Mouse (Mus musculus) right cerebral cortex, postnatal 10 days (tissue): ENCODE measurements around the gene Isl1.

ENCODE experiments used
- DNase-seq, 2 experiments: peaks; one replicate each; pipeline ENCODE4 v3.0.0; 2021; ENCODE audit warnings: low spot score in 2 of 2

Gene Isl1

DNA sequence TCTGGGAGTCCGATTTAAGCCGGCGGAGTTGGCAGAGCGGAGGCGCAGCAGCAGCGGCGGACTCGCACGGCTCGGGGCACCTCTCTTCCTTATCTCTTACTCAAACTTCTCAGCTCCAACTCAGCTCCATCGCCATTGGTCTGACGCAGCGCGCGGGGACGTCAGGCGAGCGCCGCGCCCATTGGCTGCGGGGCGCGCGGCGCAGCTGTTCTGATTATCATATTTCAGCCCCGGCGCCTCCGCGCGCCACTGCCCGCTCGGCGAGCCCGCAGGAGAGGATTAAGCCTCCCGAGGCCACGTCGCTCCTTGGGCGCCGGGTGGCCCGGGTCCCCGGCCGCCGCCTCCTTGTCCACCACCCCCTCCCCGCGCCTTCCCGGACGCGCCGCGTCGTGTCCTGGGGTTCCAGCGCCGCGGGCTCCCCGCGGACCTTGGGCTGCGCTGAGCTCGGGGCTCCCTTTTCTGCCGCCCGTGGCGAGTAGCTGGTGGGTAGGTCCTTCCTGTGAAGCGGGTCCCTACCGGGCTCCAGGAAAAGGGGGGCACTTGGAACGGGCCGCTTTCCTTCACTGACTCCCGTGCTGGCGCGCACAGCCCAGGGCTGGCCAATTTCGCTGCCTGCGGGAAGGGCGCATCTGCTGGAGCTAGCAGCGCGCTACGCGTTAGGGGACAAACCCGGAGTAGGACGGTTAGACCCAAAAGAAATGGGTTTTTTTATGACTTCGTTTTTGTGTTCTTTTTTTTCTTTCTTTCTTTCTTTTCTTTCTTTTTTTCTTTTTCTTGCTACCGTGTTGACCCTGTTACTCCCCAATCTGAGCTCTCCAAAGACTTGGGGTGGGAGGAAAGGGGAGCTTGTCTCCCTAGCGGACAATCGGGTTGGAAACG lies at the start of gene Isl1:
Gene Isl1, minus strand, starts transcription at position 106 of the 879 bp plus-strand sequence.
- DNase-seq, result peak; percentile 55 to 59

DNA sequence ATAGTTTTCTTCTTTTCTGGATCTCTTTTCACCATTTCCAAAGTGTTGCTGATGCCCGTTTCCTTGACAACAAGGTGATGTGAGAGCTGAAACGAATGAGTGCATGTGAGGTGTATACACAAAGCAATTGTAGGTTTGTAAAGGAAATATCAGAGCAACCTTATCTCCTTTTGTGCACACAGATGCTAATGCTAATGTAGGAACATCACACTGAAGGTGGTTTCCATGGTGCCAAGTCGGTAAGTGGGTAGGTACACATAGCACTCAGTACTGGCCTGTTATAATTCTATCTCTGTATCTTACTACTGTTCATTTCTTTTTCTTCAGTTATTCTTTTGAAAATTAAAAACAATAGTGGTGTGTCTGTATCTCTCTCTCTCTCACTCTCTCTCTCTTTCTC lies 26.3 kb upstream of the Isl1 start:
- no peak for DNase-seq

DNA sequence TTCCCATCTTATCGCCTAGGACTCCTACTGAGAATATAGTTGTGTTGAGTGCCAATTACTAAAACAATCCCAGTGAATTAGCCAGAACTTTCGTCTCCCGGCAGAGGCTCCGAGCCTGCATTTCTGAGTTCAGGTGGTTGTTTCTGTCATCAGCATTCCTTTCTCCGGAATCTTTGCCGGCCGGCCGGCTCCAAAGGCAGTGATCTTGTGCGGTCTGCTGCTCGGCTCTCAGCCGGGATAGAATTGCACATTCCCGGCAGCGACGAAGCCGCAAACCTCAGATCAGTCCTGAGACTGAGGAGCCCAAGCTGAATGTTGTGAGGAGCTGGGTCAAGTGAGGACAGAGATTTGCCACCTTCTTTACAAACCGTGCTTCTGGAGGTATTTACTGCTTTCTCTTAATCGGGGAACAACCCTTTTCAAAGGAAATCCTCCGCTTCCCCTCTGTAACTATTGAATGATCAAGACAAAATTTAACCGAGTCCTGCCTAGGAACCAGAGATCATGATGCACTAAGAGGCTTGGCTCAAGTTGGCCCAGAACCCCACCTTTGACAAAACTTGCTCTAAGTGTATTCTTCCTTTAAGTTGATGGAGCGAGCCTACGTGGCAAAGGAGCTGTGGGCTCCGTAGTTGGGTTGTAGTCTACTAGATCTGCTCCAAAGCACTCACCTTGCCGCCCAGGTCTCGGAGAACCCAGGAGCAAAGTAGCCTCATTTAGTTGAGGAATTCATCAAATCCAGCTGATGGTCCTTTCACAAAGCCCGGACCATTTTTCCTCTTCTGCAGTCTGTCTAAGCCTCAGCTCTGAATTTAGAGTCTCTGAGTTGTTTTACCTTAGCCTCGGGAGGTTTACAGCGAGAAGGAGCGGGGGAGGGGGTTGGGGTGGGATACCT lies 4.4 kb upstream of the Isl1 start:
- no peak for DNase-seq

DNA sequence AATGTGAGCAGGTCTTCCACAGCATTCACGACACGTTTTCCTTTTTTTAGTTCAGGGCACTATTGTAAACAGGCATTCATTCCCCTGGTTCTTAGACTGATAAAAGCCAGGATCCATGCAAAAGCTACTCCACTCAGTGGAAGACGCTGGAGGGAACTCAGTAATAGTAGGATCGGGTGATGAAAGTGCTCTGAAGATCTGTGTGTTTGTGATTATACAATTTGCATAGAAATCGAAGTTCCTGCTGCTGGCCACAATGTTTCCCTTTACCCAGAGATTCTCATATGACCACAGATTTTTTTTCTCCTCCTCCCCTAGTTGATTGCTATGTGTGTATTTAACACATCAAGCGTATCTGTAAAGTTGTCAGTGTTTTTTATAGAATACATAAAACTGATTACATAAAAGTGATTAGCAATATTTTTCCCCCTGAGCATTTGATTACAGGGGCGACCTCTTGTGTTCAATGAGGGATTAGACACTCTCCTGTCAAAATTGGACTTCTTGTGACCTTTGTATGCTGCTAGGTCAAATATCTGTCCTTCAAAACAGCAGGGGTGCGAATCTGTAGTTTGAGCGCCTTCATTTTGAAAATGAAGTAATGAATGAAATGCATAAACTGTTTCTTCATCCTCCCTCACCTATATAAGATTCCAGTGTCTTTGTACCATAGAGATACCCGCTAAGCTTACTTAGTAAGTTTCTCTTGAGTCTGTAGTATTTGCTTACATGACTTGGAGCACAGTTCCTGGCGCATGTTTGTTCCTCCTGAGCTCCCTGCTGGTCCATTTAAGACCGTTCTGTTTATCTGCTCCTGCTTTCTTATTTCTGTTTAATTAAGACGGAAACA lies 2.6 kb upstream of the Isl1 start:
- no peak for DNase-seq

DNA sequence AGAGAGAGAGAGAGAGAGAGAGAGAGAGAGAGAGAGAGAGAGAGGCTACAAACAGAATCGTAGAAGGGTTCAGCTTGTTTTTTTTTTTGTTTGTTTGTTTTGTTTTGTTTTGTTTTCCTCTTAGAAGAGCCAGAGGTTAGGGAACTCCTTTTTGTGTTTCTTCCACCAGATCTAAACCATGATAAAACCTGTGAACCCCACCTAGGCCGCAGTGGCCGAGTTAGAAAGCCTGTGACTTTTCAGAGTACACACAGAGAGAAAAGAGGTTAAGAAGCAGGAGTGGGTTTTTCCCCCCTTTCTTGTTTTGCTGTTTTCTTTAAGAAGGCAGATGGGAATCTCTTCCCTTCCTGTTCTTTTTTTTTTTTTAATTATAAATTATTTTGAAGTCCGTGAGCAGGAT lies 1.5 kb upstream of the Isl1 start:
- DNase-seq, result no peak

DNA sequence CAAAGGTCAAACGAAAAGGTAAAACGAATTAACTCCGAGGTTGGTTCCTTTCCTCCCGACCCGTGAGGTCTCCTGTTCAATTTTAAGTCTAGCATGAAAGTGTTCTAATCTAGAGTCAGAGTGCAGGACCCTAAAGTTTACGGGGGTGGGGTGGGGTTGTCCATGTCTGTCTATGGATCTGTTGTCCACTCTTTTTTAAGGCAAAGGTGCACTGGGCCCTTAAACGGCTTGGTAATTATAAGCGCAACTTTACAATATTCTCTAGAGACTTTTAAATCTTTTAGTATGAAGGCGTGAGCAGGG lies 925 bp upstream of the Isl1 start:
- DNase-seq, result no peak

DNA sequence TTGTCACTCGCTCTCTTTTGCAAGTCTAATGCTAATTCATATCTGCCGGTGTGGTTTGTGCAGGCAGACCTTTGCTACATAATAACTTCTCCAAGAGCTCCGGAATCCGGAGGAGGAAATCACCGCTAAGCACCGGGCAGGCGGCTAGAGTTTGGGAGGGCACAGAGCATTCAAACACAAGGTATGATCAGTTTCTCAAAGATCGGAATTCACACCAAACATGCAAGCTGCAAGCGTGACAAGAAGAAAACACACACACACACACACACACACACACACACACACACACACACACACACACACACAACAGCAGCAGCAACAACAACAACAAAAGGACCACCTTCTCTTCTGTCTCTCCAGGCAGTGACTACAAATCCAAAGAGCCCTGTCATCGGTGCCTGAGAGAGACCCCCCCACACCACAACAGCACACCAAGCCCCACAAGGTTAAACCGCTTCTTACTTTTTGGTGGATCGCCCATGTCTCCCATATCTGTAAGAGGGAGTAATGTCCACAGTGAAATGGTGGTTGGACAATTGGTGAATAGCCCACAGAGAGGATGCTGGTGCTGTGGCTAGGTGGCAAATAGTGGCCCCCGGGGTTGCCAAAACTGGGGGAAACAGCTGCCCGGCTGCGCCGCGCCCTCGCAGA lies 431 bp downstream of the Isl1 start:
- DNase-seq, result no peak

DNA sequence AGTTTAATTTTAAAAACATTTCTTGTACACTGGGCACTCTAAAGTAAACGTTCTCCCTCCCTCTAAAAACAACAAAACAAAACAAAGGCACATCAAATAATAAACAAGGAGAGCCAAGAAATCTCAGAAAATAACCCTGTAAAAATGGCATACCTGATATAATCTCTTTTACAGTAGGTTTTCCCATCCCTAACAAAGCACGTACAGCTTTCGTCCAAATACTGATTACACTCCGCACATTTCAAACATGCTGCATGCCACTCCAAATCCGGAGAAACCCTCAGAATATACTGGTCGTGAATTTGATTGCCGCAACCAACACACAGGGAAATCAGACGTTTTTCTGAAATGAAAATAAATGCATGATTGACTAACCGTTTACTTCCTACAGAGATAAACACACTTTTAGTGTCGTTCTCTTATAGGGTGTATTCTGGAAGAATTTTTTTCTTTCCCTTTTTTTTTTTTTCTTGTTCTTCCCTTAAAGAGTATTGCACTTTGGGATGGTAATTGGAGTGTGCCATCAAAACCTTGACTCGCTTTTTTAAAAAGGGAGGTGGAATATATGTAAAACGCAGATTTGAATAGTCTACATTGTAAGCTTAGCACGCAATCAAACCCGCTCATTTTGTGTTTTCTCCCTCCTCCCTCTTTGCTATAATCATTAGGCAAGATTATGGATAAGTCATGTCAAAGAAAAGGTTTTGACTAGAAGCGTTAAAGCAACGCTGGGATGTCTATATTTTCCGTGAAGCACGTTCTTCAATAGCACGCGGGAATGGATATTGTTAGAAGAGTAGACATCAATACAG lies 1.2 kb downstream of the Isl1 start:
- DNase-seq, result no peak

DNA sequence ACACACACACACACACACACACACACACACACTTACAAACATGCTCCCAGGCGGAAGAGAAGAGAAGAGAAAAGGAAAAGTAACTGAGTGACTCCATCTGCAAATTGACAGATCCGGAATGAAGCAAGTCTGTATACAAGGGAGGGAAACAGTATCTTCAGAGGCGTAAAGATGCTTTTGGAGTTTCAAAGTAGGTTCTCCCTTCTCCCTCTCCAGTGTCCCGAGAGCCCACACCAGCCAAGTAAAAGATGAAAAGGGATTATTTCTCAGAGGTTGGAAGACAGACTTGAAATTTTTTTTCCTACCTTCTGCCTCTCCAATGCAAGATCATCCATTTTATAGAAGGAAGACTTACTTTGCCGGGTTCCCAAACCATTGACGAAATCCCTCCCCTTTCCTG lies 2.9 kb downstream of the Isl1 start:
- DNase-seq, result no peak

DNA sequence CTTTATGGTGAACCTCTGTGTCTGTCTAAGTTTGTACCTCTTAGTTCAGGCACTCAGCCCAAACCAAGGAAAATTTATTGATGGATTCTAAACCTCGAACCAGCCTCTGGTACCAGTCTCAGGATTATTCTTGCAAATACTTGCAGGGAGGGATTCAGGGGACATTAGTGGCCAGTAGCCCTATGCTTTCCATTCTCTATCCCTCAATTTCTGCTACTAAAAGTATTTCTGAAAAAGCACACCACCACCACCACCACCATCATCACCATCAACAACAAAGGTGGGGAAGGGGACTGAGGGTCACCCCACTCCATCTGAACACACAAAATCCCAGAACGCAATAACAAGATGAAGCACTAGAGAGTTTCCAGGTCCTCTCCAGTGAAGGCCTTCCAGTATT lies 3.8 kb downstream of the Isl1 start:
- no peak for DNase-seq

DNA sequence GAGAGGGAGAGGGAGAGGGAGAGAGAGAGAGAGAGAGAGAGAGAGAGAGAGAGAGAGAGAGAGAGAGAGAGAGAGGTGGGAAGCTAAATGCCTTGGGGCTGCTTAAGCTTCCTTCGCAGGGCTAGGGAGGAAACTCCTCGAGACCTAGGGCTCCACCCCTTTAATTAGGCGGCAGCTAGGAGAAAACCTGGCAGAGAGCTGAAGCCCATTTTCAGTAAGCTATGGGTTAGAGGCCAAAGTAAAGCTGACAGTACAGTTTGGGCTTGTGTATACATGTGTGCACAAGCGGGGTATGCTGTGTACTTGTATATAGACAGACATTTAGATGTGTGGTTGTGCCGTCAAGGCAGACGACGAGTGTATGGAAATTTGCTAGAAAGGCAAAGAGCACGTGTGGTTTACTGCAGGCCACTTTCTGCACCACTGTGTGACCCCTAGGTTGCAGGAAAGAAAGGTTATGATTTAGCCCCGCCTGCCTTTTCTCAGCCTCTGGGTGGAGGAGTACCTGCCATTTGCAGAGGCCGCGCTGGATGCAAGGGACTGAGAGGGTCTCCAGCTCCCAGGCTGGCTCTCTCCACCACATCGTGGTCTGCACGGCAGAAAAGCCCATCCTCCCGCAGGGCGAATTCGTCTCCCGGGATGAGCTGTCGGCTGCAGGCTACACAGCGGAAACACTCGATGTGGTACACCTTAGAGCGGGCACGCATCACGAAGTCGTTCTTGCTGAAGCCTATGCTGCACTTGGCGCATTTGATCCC lies 4.6 kb downstream of the Isl1 start:
- no peak for DNase-seq

DNA sequence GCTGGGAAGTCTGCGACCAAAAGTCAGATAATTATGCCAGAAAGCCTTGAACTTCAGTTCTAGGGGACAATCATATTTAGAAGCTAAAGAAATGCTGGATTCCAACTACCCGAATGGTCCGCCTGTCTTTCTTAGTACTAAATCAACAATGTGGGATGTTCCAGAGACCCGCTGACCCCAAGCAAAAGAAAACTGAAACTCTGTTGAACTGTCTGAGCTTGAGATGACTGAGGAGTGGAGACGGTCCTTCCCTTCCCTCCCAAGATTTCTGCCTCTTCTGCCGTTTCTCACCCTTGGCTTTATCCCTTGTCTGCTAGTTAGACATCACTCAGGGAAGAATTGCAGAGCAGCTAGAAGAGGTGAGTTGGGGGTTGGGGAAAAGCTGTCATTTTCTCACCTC lies 5.7 kb downstream of the Isl1 start:
- no peak for DNase-seq

DNA sequence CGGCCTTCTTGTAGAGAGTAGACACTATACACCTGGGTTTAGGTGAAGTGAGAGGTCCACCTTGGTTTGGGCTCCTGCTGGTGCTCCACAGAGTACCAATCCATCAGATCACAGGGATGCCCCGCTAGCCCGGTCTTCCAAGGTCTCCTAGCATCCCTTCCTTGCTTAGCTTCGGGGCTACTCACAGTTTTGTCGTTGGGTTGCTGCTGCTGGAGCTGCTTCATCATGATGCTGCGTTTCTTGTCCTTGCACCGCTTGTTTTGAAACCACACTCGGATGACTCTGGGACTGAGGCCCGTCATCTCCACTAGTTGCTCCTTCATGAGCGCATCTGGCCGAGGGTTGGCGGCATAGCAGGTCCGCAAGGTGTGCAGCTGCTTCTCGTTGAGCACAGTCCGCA lies 6.6 kb downstream of the Isl1 start:
- no peak for DNase-seq

DNA sequence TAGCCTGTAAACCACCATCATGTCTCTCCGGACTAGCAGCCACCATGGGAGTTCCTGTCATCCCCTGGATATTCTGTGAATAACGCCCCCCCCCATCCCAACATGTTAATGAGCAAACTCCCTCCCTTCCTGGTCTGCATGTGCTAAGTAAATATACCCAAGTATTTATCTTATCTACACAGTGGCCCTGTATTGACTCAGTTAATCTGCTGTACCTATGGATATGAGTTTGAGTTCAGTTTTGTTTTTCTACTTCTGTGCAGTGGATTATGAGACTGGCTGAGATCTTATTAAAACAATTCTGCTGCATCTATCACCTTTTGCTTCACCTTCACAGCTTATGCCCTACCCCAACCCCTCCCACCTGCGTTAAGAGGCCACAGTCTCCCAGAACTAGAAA lies 7.8 kb downstream of the Isl1 start:
- no peak for DNase-seq

DNA sequence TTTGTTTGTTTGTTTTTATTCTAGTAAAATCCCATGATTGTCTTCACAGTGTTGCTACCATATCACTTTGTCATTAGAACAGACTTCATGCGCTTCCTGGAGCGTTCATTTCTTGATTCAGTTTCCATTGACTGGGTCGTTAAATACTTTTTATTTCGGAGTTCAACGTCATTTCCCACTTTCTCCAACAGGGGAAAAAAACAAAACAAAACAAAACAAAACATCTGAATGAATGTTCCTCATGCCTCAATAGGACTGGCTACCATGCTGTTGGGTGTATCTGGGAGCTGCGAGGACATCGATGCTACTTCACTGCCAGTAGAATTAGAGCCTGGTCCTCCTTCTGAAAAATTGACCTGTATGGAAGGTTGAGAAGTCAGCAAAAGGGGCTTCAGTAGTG lies 10.2 kb downstream of the Isl1 start:
- no peak for DNase-seq

DNA sequence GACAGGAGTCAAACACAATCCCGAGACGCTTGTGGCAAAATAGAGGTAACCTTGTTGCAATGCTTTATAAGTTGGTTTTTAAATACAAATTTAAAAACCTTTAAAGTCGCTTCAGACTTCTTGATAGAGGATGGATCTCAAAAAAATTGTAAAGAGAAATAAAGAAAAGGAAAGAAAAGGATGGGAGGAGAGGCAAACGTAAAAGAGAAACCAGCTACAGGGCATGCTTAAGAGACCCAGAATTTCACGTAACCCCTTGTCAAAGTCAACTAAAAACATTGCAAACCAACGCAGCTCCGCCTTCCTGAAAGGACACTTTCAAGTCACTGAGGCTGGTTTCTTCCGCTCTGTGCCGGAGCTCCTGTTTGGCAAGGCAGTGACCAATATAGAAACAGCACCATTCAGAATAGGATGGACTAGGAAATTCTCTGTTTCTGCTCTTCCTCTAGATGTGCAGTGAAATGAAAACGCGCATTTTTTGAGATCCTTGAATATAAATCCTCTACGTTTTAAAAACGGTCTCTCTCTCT lies 10.8 kb downstream of the Isl1 start:
- no peak for DNase-seq

DNA sequence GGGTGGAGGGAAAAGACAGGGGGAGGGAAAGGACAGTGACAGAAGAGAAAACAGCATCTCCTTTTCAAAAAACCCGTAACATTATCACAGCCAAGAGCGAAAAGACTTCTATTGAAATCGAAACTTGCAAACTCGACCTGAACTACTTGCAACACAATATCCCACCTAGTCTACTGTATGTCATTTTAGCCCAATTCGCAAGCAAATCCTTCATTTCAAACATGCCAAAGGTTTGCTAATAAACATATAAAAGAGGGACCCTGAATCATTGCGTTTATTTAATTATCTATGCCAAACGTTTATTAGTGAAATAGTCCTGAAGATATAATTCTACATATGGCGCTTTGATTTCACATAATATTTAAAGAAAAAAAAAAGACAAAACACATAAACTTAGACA lies 11.5 kb downstream of the Isl1 start:
- DNase-seq, result no peak

DNA sequence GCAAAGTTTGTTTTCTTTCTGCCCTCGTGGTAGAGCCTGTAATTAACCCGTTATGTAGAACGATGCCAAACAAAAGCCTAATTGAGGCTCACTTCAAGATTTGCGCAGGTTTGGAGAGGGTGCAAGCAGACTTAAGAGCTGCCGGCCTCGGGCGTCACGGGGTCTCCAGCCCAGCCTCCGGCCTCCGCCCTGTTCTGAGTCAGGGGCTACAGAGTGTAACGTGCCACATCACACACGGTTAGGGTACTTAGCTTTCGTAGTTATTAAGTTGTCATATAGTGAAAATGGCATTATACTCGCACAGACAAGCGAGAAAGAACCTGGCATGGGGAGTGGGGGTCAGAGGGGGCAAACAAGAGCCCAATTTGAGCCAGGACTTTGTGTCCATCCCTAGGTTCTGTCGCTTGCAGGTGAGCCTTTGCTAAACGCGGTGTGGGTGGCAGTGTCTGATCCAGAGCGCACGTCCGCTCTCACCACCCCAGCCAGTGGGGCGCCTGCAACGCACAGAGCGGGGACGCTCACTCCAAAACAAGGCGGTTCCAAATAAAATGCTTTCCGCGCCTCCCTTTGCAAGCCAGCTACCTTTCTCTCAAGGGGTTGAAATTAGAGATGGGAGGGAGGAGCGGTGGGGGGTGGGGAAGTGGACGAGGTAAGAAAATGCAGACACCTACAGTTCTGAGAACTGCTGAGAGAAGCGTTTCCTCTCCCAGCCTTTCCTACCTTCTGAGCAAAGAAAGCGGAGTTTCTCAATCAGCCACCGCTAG lies 12.3 kb downstream of the Isl1 start:
- no peak for DNase-seq

DNA sequence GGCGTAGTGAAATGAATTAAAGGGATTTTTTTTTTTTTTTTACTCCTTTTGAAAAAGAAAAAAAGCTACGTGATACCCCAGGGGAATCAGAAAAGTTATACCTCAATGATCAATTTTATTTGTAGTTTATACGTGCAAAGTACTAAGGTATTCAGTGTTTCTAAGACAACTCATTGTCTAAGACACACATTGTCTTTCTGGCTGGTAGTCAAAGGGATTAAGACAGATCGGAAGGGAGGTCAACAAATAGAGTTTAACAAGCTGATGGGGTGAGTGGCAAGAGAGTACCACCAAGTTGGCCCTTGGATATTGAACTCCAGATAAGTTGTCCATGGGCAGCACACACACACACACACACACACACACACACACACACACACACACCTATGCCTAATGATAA lies 14.1 kb downstream of the Isl1 start:
- no peak for DNase-seq
